Mouse (Mus musculus): ENCODE results near the gene B830017H08Rik. TPM values are rescaled to one million over a fixed set of nuclear protein-coding genes. Genes with fewer than 3 reads are reported as not detected.

Gene B830017H08Rik
- total RNA-seq, 1 experiment from 2014 or later = not detected

- no peak for ATAC-seq (replicated peaks; ENCODE audit: insufficient number of reproducible peaks, low FRiP score, low TSS enrichment, poor library complexity, severe bottlenecking)
These were observed 9.5 kb downstream of the B830017H08Rik start for GRCm38 (mm10) chr16:17842437-17842836.

GRCm38 (mm10) chr16:17843701-17844365 is 10.9 kb downstream of the B830017H08Rik start:
- ATAC-seq (replicated peaks; ENCODE audit: insufficient number of reproducible peaks, low FRiP score, low TSS enrichment, poor library complexity, severe bottlenecking) = no peak

DNA sequence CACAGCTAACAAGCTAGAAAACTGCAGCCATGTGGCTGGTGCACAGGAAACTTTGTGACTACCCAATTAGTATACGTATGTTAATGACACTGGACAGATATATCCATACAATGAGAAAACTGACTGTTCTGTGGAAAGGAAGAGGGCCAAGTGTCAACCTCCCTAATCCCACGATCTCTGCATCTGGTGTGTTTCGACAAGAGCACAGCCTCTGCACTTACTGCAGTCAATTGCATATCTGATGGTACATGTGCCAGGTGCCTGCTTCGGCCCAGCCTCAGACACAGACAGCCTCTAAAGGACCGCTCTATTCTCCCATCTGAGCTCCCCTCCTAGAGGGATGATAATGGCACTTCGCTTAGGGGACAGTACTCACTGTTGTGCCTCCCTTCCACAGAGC is 15.5 kb downstream of the B830017H08Rik start:
- ATAC-seq (replicated peaks; ENCODE audit: insufficient number of reproducible peaks, low FRiP score, low TSS enrichment, poor library complexity, severe bottlenecking) = no peak

GRCm38 (mm10) chr16:17848928-17849327 is 16.0 kb downstream of the B830017H08Rik start:
- peak; percentile 59; the same call in 1 of the 2 replicates for ATAC-seq (replicated peaks; ENCODE audit: insufficient number of reproducible peaks, low FRiP score, low TSS enrichment, poor library complexity, severe bottlenecking)

DNA sequence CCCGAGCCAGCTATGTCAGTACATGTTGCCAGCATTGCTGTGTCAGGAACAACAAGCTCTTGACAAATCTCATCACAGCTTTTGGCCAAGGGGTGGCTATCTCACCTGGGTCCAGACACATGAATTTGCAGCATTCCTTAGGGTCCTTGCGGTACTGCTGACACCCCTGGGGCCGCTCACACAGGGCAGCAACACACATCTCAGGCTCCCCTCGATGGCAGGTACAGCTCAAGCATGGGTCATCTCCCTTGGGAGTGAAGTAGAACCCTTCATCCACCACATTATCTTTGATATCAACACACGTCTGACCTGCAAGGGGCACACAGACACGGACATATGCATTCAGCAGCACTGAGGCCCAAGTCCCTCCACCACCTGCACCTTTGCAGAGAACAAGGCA is 16.6 kb downstream of the B830017H08Rik start:
- no peak for ATAC-seq (replicated peaks; ENCODE audit: insufficient number of reproducible peaks, low FRiP score, low TSS enrichment, poor library complexity, severe bottlenecking)

GRCm38 (mm10) chr16:17851331-17851730 is 18.4 kb downstream of the B830017H08Rik start:
- ATAC-seq (replicated peaks; ENCODE audit: insufficient number of reproducible peaks, low FRiP score, low TSS enrichment, poor library complexity, severe bottlenecking) = no peak

DNA sequence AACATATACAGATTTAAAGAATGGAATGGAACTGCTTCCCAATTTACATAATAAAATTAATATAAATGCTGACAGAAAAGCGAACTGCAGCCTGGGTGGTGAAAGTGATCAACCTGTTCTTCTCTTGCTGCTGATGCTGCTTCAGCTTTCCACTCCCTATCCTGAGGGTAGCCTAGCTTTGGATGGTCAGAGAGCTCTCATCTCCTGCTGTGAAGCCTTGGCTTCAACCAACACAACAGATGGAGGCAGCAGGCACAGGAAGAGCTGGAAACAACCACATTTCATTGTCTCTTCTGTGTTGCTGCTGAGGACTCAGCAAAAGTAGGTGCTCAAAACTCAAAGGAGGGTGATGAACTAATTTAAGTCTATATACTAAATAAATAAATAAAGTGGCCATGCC is 18.9 kb downstream of the B830017H08Rik start:
- ATAC-seq (replicated peaks; ENCODE audit: insufficient number of reproducible peaks, low FRiP score, low TSS enrichment, poor library complexity, severe bottlenecking) = no peak

DNA sequence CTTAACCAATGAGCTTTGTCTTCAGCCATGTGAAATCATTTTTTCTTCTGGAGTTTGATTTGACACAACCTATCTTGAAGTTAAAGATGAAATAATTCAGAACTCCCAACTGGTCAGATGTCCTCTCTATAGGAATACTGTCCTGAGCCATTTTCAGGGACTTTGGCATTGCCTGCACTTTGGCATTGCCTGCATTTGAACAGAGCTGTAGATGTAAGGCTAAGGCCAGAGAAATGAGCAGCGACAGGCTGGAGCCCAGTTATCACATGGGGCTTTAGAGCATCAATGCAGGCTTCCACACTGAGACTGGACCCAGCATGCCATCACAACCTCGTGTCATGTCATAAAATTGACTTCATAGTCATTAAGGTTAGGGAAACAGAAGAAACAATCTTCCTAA is 20.3 kb downstream of the B830017H08Rik start:
- no peak for ATAC-seq (replicated peaks; ENCODE audit: insufficient number of reproducible peaks, low FRiP score, low TSS enrichment, poor library complexity, severe bottlenecking)

GRCm38 (mm10) chr16:17857157-17857556 is 24.2 kb downstream of the B830017H08Rik start:
- ATAC-seq (replicated peaks; ENCODE audit: insufficient number of reproducible peaks, low FRiP score, low TSS enrichment, poor library complexity, severe bottlenecking) = no peak

- no peak for ATAC-seq (replicated peaks; ENCODE audit: insufficient number of reproducible peaks, low FRiP score, low TSS enrichment, poor library complexity, severe bottlenecking)
These were observed 25.7 kb downstream of the B830017H08Rik start for GRCm38 (mm10) chr16:17858592-17858991.

DNA sequence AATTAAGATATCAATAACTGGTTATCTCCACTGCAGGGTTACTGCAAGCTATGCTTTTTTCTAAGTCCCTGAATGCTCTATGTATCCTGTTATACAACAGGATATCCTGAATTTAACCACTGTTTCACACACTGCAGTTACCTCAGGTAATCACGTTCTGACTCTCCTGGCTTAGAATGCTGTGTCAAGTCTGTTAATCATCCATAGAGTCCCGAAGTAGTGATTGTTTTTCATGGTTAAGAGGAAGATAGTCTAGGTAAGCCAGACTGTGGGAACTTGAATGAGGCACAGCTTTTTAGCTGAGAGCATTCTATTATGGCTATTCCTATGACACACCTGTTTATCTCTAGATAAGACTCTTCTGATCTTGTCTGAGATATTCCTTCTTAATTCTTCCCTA is 32.4 kb downstream of the B830017H08Rik start:
- no peak for ATAC-seq (replicated peaks; ENCODE audit: insufficient number of reproducible peaks, low FRiP score, low TSS enrichment, poor library complexity, severe bottlenecking)

DNA sequence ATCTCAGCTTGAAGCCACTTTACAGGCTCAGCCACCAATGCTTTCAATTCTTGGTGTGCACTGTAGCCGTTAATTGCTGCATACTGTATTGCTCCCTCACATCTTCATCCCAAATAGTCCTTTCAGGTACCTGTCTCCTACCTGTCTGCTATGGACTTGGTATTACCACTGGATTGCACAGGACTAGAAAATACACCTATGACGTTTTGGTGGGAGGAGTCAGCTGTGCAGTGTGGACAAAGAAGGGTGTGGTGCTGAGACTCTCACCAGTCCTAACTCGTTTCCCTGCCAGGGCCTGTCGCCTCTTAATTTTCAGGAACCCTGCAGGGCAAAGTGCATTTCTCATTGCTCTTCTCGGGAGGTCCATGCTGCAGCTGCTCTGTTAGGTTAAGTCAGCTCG is 32.8 kb downstream of the B830017H08Rik start:
- ATAC-seq (replicated peaks; ENCODE audit: insufficient number of reproducible peaks, low FRiP score, low TSS enrichment, poor library complexity, severe bottlenecking) = no peak

DNA sequence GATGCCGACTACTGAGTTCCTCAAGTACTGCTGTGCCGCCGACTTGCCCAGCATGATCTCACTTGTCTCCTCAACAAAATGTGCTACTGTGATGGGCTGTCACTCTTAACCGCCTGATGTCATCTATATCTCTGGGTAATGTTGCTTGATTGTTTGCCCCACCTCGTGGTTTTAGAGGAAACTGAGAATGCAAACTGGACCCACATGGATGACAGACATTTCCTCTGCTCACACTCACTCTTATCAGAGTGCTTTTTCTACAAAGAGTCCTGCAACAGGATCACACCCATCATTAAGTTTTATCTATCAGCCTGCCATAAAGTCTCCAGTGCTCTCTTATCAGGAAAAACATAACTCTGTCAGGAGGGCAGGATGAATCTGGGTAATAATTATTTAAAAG is 38.3 kb downstream of the B830017H08Rik start:
- no peak for ATAC-seq (replicated peaks; ENCODE audit: insufficient number of reproducible peaks, low FRiP score, low TSS enrichment, poor library complexity, severe bottlenecking)

DNA sequence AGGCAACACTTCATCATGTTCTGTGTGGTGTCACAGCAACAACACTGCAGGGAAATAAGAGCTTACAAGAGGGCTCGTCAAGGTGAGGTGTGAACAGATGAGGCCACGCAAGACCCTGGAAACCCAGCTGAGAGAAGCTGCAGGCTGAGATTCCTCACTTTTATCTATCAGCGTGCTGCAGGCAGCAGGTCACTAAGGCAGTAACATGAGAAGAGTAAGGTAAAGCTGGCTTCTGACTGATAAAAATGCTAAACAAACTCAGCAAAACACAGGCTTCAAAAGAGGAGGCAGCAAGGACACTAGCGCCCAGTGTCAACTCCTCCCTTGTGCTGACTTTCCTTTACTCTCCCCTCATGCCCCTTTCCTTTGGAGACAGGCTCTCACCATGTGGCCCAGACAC is 40.1 kb downstream of the B830017H08Rik start:
- ATAC-seq (replicated peaks; ENCODE audit: insufficient number of reproducible peaks, low FRiP score, low TSS enrichment, poor library complexity, severe bottlenecking) = no peak

DNA sequence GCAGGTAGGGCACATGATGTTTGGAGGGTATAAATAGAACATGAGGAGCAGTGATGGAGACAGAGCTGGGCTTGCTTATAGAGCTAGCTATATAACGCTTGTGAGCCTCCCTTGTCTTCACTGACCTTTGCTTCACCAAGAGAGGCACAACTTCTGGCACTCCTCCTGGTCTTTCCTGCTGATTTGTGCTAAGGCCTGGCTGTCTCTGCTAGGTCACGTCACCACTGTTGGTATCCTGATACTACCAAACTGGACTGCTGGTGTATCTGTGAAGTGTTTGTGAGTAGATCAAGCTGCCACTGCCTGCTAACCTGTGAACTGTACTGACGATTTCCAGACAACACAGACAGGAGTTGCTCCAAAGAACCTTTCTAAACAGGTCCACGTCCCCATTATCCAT is 42.3 kb downstream of the B830017H08Rik start:
- no peak for ATAC-seq (replicated peaks; ENCODE audit: insufficient number of reproducible peaks, low FRiP score, low TSS enrichment, poor library complexity, severe bottlenecking)

- ATAC-seq (replicated peaks; ENCODE audit: insufficient number of reproducible peaks, low FRiP score, low TSS enrichment, poor library complexity, severe bottlenecking) = no peak
These were observed 43.2 kb downstream of the B830017H08Rik start for GRCm38 (mm10) chr16:17876096-17876495.

DNA sequence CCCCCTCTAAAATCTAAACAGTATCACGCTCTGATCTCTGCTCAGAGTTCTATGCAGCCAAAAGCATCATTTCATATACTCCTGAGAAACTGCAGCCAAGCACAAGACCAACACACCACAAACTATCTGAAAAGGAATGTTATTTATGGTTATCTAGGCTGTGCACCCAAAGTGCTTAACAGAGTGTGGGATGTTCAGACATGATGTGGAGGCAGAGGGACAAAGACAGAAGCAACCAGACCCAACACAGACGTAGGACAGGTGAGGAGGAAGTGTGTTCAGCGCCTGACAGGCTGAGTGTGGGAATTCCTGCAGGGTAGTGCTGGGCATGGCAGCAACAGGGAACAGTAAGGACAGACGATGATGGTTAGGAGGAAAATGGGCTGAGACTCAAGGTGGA is 46.6 kb downstream of the B830017H08Rik start:
- ATAC-seq (replicated peaks; ENCODE audit: insufficient number of reproducible peaks, low FRiP score, low TSS enrichment, poor library complexity, severe bottlenecking) = no peak

DNA sequence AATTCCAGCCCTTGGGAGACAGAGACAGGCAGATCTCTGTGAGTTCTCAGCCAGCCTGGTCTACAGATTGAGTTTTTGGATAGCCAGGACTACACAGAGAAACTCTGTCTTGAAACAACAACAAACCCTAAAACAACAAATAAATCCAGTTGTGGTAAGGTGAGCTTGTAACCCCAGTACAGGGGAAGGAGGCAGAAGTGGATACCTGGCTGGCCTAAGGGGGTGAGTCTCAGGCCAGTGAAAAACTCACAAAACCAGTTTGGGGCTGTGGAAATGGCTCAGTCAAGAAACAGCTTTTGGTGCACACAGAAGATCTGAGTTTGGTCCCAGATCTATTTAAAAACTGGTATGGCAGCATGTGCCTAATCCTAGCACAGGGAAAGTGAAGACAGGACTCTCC is 49.3 kb downstream of the B830017H08Rik start:
- no peak for ATAC-seq (replicated peaks; ENCODE audit: insufficient number of reproducible peaks, low FRiP score, low TSS enrichment, poor library complexity, severe bottlenecking)

- no peak for ATAC-seq (replicated peaks; ENCODE audit: insufficient number of reproducible peaks, low FRiP score, low TSS enrichment, poor library complexity, severe bottlenecking)
These were observed 51.2 kb downstream of the B830017H08Rik start for GRCm38 (mm10) chr16:17884116-17884515.
